Mouse (Mus musculus) limb, embryonic 10.5 days (tissue): ENCODE results near the gene Smarcd1. TPM values are rescaled to one million over a fixed set of nuclear protein-coding genes. Genes with fewer than 3 reads are reported as not detected.
"Not testable (repeated sequence)": the region's sequence is repeated elsewhere in the genome, so short reads cannot be mapped to it uniquely, and the experiment has no call there.

Experiments
- DNase-seq: peaks from one replicate; pipeline ENCODE4 v3.0.0-alpha.2; 2017; ENCODE audit warnings: low spot score
- H3K27ac ChIP-seq: fragments of 300-500 bp; sonication (generic); 2 replicates; pipeline ENCODE4 v1.5.1; 2016; ENCODE audit warnings: mild to moderate bottlenecking
- H3K27me3 ChIP-seq: fragments of 300-500 bp; sonication (generic); 2 replicates; pipeline ENCODE4 v1.6.1; 2016; ENCODE audit warnings: low read depth, mild to moderate bottlenecking; ENCODE audit not compliant: poor library complexity, severe bottlenecking
- H3K36me3 ChIP-seq: fragments of 300-500 bp; sonication (generic); 2 replicates; pipeline ENCODE4 v1.6.1; 2016; ENCODE audit warnings: mild to moderate bottlenecking, moderate library complexity
- H3K4me1 ChIP-seq: fragments of 300-500 bp; sonication (generic); 2 replicates; pipeline ENCODE4 v1.6.1; 2016
- H3K4me3 ChIP-seq: fragments of 300-500 bp; sonication (generic); 2 replicates; pipeline ENCODE4 v1.5.1; 2016; ENCODE audit warnings: mild to moderate bottlenecking, moderate library complexity
- H3K9me3 ChIP-seq: fragments of 300-500 bp; sonication (generic); replicated peaks from 2 replicates; pipeline ENCODE4 v1.6.1; 2016; ENCODE audit warnings: mild to moderate bottlenecking
- WGBS: fragments of 180-500 bp; shearing (Covaris S2); methylation state at CpG from one replicate; pipeline ENCODE4 v1.1.7; 2016; 5-methylcytosine and 5-hydroxymethylcytosine counted together
- polyA plus RNA-seq: library from polyadenylated mRNA; unstranded; fragments of >200 nt; fragmentation: Nextera tagmentation; extraction: Ambion mirVana; gene quantifications from 2 replicates; pipeline ENCODE4 v1.2.1, GENCODE M21; 2016

The Smarcd1 gene
- polyA plus RNA-seq, 1 experiment from 2014 or later: 85.8 TPM

DNA sequence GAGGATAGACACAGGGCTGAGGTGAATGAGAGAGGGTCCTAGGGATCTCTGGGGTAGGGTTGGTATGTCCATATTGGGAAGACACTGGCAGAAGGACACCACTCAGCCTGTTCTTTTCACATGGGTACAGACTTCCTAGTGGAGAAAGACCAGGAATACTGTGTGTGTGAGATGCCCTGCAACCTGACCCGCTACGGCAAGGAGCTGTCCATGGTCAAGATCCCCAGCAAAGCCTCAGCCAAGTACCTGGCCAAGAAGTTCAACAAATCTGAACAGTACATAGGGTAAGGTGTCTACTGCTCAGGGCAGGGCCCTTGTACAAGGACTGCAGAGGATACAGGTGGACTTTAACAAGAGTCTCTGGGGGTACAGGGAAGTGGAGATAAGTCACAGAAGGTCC is 4.6 kb upstream of the Smarcd1 start:
- H3K9me3 ChIP-seq: no peaks in the 10 kb centered on the region
- DNase-seq: no peak
- no peak overlapping the region for H3K4me3 ChIP-seq
- no peak overlapping the region for H3K27ac ChIP-seq
- peaks cover 9% of the 10 kb centered on the region for H3K4me1 ChIP-seq
- H3K36me3 ChIP-seq: no peaks in the 10 kb centered on the region
- H3K27me3 ChIP-seq: peaks cover 44% of the 10 kb centered on the region
- WGBS: 15% methylated on average over 2 of the region's 2 CpGs

DNA sequence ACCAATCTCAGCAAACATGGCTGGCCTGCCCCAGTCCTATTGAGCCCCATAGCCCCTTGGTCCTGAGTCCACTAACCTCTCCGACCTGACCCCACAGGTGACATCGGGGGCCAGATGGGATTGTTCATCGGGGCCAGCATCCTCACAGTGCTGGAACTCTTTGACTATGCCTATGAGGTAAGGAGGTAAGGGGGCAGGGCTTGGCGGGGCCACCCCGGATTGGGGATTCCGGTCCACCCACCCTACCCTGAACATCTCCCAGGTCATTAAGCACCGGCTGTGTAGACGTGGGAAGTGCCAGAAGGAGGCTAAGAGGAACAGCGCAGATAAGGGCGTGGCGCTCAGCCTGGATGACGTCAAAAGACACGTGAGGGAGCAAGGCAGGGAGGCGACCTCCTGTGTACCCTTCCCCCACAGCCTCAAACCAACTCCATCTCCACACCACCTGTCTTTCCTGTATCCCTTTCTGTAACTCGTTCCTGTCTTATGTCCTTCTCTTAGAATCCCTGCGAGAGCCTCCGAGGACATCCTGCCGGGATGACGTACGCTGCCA is 3.3 kb upstream of the Smarcd1 start:
- 37% methylated on average over 20 of the region's 20 CpGs for WGBS
- H3K4me1 ChIP-seq: peaks cover 22% of the 10 kb centered on the region
- no peak overlapping the region; the same call in 1 of the 2 replicates for H3K4me3 ChIP-seq
- peaks cover 7% of the 10 kb centered on the region for H3K36me3 ChIP-seq
- DNase-seq: no peak
- H3K27ac ChIP-seq: no peak overlapping the region
- no peaks in the 10 kb centered on the region for H3K9me3 ChIP-seq
- H3K27me3 ChIP-seq: peaks cover 44% of the 10 kb centered on the region

DNA sequence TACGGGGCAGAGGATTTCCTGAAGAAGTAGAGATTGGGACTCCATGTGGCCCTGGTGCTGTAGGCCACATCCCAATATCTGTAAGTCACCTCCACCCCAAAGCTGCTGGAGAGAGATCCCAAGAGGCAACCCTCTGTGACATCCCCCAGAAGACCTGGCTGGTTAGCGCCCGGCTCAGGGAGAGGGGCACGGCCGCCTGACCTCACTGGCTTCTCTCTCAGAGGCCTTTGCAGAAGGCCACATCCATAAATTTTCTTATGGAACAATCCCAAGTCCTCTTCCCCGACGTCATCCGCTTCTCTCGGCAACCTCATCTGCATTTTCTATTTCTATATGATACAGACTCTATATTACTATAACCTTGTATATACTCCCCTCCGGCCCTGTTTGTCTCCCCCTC is 2.2 kb upstream of the Smarcd1 start:
- H3K4me3 ChIP-seq: no peak overlapping the region
- WGBS: 87% methylated on average over 10 of the region's 10 CpGs
- peaks cover 18% of the 10 kb centered on the region for H3K36me3 ChIP-seq
- peaks cover 33% of the 10 kb centered on the region for H3K4me1 ChIP-seq
- no peaks in the 10 kb centered on the region for H3K9me3 ChIP-seq
- H3K27me3 ChIP-seq: peaks cover 40% of the 10 kb centered on the region
- no peak overlapping the region for H3K27ac ChIP-seq
- DNase-seq: no peak

DNA sequence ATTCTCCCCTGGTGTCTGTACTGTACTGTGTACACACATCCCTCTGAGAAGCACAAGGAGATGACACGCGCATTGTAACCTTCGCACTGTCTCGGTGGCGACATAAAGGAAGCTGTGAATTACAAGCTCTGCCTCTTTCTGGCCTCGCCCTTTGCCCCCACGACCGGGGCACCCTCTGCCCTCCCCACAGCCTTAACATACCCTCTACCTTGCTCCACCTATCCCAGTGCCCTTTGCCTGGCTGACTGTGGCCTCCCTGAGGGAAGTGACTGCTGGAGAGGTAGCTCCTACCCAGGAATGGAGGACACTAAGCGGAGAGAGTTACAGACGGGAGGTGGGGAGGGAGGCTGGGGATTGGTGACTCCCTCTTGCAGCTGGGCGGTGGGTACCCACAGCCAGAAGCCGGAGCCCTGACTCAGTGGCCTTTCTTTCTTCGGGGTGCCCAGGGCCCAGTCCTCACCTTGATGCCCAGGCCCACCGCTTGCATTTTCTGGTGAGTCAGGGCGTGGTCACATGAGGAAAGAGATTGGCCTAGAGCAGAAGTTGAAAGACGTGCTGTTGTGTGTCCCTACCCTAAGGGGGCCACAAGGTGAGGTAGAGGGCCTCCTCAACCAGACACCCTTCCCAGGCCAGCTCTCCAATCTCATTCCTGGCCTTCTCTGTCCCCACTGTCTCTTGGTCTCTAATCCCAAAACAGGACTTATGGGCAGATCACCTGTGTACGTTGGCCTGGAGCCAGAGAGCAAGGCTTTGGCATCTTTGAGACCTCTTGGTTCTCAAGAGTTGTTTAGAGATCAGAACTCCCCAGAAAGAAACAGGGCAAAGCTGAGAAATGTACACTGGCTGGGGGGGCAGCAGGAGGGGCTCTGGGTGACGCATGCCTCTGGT is 1.5 kb upstream of the Smarcd1 start:
- Histone ChIP-seq H3K4me3 (no peak overlapping the region), H3K27me3 (peaks cover 37% of the 10 kb centered on the region), H3K9me3 (no peaks in the 10 kb centered on the region), H3K27ac (no peak overlapping the region), H3K4me1 (peaks cover 33% of the 10 kb centered on the region), H3K36me3 (peaks cover 24% of the 10 kb centered on the region)
- no peak for DNase-seq
- WGBS: 89% methylated on average over 18 of the region's 18 CpGs

DNA sequence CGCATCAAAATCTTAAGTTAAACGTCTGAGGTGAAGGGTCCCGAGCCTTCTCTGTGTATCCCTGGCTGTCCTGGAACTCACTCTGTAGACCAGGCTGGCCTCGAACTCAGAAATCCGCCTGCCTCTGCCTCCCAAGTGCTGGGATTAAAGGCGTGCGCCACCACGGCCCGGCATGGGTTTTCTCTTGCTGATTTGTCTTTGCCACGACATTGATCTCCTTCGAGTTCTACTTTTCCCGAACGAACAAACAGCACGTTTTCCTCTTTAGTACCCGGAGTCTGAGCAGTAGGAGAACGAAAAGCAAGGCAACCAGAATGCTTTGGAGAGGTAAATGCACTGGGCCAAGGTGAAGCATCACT is 310 bp upstream of the Smarcd1 start:
- H3K4me1 ChIP-seq: peaks cover 33% of the 10 kb centered on the region
- not testable (repeated sequence) for H3K9me3 ChIP-seq, DNase-seq
- peaks cover 30% of the 10 kb centered on the region for H3K27me3 ChIP-seq
- H3K4me3 ChIP-seq: peak overlapping the region; percentile 83
- 51% methylated on average over 16 of the region's 16 CpGs for WGBS
- H3K36me3 ChIP-seq: peaks cover 34% of the 10 kb centered on the region
- peak overlapping the region; percentile 99 for H3K27ac ChIP-seq

DNA sequence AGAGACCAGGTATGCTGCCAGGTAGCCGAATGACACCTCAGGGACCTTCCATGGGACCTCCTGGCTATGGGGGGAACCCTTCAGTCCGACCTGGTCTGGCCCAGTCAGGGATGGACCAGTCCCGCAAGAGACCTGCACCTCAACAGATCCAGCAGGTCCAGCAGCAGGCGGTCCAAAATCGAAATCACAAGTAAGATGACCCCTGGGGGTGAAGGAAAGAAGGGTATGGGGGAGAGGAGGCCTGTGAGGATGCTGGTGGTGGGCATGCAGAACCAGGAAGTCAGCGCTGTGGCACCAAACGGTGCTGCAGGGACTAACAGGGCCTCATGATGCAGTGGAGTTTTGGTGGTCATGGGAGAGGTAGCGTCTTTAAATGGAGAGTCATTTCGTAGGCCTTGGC is 1.2 kb downstream of the Smarcd1 start:
- WGBS: 69% methylated on average over 9 of the region's 9 CpGs
- no peak for DNase-seq
- Histone ChIP-seq H3K4me3 (peak overlapping the region; percentile 83), H3K36me3 (peaks cover 49% of the 10 kb centered on the region), H3K27me3 (peaks cover 15% of the 10 kb centered on the region), H3K4me1 (peaks cover 33% of the 10 kb centered on the region), H3K9me3 (no peaks in the 10 kb centered on the region), H3K27ac (peak overlapping the region; percentile 99)

DNA sequence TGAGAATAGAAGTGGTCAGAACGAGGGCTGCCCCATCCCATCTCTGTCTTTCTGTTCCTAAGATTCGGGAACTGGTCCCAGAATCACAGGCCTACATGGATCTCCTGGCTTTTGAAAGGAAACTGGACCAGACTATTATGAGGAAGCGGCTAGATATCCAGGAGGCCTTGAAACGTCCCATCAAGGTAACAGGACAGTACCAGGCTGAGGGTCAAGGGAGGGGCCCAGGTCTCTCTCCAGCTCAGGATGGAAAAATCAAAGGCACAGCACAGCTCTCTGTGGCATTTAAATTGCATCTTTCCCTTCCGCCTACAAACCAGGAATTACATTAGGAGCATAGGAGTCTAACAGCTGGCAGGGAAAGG is 1.7 kb downstream of the Smarcd1 start:
- Histone ChIP-seq H3K4me1 (peaks cover 31% of the 10 kb centered on the region), H3K27me3 (peaks cover 11% of the 10 kb centered on the region; the same call in 1 of the 2 replicates)
- 82% methylated on average over 5 of the region's 5 CpGs for WGBS

DNA sequence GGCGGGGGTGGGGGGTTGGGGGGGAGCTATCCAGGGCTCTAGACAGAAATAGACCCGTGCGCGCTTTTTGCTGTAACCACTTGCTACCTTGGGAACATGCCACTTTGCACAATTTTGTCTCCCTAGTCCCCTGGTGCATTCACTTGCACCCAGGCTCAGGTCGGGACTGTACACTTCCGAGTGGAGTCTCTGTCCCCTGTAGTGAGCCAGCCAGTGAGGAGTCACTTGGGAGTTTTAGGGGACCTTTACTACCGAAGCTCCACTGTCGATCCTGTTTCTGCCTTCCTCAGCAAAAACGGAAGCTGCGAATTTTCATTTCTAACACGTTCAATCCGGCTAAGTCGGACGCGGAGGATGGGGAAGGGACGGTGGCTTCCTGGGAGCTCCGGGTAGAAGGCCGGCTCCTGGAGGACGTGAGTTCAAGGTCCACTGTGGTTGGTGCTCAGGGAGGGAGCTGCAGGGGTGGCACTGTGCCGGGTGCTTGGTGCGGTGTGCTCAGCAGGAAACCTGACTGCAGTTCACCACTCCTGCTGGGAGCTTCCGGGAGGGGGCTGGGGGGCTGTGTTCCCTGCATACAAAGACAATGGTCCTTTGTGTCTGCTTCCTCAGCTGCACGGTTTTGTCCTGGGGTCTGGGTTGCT is 2.2 kb downstream of the Smarcd1 start:
- Histone ChIP-seq H3K36me3 (peaks cover 59% of the 10 kb centered on the region), H3K4me3 (no peak overlapping the region), H3K27me3 (0 out of 2 replicates have a peak, but pooled peaks cover 6% of the 10 kb centered on the region), H3K9me3 (no peaks in the 10 kb centered on the region), H3K4me1 (peaks cover 27% of the 10 kb centered on the region), H3K27ac (peak overlapping the region; percentile 12; the same call in 1 of the 2 replicates)
- DNase-seq: no peak
- 62% methylated on average over 23 of the region's 23 CpGs for WGBS

More for the DNA sequence above, 1.7 kb downstream of the Smarcd1 start:
- no peak for DNase-seq
- Histone ChIP-seq H3K9me3 (no peaks in the 10 kb centered on the region), H3K36me3 (peaks cover 54% of the 10 kb centered on the region), H3K4me3 (peak overlapping the region; percentile 83; the same call in 1 of the 2 replicates), H3K27ac (no peak overlapping the region)

DNA sequence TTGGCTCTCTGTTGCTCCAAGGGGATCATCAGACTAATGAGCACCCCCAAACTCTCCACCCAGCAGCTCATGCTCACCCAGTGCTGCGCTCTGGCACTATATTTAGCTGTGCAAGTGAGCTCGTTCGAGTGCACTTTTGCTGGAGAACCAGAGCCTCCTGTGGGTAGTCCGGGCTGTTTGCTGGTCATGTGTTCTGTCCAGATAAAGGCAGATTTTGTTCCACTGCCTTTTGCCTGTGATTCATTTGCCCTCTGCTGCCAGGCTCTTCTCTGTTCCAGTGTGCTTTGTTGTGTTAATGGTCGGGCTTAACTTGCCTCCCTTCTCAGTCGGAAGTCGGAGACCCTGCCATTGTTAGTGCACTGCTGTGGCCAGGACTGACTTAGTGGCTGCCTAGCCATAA is 3.0 kb downstream of the Smarcd1 start:
- Histone ChIP-seq H3K9me3 (no peaks in the 10 kb centered on the region), H3K36me3 (peaks cover 66% of the 10 kb centered on the region), H3K27me3 (no peaks in the 10 kb centered on the region), H3K27ac (peak overlapping the region; percentile 12; the same call in 1 of the 2 replicates), H3K4me1 (peaks cover 27% of the 10 kb centered on the region), H3K4me3 (no peak overlapping the region)
- 80% methylated on average over 7 of the region's 7 CpGs for WGBS
- DNase-seq: no peak

DNA sequence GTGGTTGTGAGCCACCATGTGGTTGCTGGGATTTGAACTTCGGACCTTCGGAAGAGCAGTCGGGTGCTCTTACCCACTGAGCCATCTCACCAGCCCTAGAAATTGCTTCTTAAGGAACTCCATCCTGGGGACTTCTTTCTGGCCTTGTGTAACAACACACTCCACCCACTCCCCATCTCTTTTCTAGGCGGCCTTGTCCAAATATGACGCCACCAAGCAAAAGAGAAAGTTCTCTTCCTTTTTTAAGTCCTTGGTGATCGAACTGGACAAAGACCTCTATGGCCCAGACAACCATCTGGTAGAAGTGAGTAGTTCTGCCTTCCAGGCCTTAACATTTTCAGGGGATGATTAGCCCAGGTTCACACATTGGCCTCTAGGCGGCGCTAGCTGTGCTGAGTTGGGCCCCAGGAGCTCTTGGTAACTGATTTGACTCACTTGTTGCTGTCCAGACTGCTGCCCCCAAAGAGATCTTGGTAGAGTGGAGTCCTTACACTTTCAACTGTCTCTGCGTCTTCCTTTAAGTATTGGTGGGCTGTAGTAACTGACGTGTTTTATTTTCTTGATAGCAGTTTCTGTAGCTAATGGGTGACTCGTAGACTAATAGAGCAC is 3.6 kb downstream of the Smarcd1 start, which contains the start of gene Gm17349:
Gene Gm17349 (minus strand): TSS at position 51 of the 609 bp plus-strand sequence.
- Histone ChIP-seq H3K27ac (peak within 1 kb of the TSS; percentile 12; the same call in 1 of the 2 replicates), H3K27me3 (no peaks in the 10 kb centered on the region), H3K4me3 (no peak within 1 kb of the TSS), H3K36me3 (peaks cover 73% of the 10 kb centered on the region), H3K9me3 (no peaks in the 10 kb centered on the region), H3K4me1 (peaks cover 25% of the 10 kb centered on the region)
- DNase-seq: peak; percentile 66
- WGBS: 70% methylated on average over 11 of the region's 11 CpGs

DNA sequence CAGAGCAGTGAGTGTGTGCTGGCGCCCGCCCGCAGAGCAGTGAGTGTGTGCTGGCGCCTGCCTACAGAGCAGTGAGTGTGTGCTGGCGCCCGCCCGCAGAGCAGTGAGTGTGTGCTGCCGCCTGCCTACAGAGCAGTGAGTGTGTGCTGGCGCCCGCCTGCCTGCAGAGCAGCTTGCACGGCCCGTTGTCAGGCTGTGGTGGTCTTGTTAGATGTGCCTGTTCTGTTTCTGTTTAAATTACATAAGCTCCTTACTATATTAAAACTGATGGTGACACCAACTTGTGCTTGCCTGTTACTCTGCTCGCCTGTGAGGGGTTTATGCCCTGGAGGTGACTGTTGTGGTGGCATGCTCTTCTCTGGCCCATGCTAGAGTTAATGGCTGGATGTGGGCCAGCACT is 6.2 kb downstream of the Smarcd1 start:
- DNase-seq: no peak
- no peaks in the 10 kb centered on the region for H3K27me3 ChIP-seq
- peaks cover 97% of the 10 kb centered on the region for H3K36me3 ChIP-seq
- no peak overlapping the region for H3K27ac ChIP-seq
- H3K9me3 ChIP-seq: no peaks in the 10 kb centered on the region
- H3K4me3 ChIP-seq: no peak overlapping the region
- peaks cover 15% of the 10 kb centered on the region for H3K4me1 ChIP-seq
- WGBS: 97% methylated on average over 13 of the region's 13 CpGs

DNA sequence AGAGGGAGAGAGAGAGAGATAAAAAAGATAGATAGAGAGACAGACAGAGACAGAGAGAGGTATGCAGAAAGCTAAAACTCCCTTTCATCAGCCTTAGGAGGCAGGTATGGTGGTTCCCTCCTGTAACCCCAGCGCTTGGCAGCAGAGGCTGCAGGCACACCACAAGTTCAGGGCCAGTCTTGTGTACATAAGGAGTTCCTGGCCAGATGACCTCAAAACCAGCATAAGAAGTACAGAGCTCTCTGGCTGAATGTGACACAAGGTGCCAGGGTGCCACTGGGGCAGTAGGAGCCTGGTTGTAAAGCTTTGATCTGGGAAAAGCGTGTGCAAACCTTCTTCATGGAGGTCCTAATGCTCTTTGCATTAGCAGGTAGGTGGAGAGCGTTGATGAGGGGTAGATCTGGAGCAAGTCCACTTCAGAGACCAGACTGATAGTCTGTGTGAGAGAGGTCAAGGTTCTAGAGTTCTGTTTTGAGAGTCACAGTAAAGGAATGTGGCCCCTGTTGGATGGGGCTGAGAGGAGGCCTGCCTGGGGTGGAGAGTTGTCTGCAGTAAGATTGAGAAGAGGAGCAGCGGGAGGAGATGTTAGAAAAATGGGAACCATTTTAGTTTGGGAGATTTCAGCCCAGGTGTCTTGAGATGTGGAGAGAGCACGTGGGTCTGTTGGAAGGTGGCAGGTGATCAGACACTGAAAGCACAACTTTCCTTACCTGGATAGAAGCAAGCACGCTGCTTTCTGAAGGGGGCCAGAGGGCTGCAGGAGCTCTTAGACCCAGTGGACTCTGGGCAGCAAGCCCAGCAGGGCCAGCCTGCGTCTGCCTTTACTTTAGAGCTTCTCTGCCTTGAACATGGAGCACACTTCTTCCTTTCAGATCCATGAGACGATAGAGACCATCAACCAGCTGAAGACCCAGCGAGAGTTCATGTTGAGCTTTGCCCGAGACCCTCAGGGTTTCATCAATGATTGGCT is 8.6 kb downstream of the Smarcd1 start:
- Histone ChIP-seq H3K4me3 (no peak overlapping the region), H3K4me1 (0 out of 2 replicates have a peak, but pooled peaks cover under 1% of the 10 kb centered on the region), H3K36me3 (peaks cover 96% of the 10 kb centered on the region), H3K9me3 (no peaks in the 10 kb centered on the region), H3K27ac (no peak overlapping the region), H3K27me3 (no peaks in the 10 kb centered on the region)
- no peak for DNase-seq
- 93% methylated on average over 10 of the region's 10 CpGs for WGBS
